Mouse (Mus musculus) forebrain, postnatal 0 days (tissue): ENCODE measurements at regions not wholly inside any gene's neighbourhood (a gene's known extent, or its start where the extent isn't known, plus 50 kb on each side); places are given as distances from the start of the nearest gene placed in this dataset.
"Not testable (repeated sequence)": the region's sequence is repeated elsewhere in the genome, so short reads cannot be mapped to it uniquely, and the experiment has no call there.

Source experiments
- ATAC-seq: fragments of 200-750 bp; cut with Nextera tagmentation; 2 replicates; pipeline ENCODE4 v1.8.0; 2017; ENCODE audit warnings: mild to moderate bottlenecking, moderate library complexity
- DNase-seq: peaks from one replicate; pipeline ENCODE4 v3.0.0-alpha.2; 2015
- H3K27ac ChIP-seq: fragments of 300-500 bp; sonication (generic); 2 replicates; pipeline ENCODE4 v1.5.1; 2014; ENCODE audit warnings: low read depth, mild to moderate bottlenecking, antibody characterized with exemption, low read length, moderate library complexity, mixed read lengths
- H3K27me3 ChIP-seq: fragments of 300-500 bp; sonication (generic); 2 replicates; pipeline ENCODE4 v1.6.1; 2014; ENCODE audit warnings: mild to moderate bottlenecking, low read length, mixed read lengths; ENCODE audit not compliant: insufficient read depth
- H3K36me3 ChIP-seq: fragments of 300-500 bp; sonication (generic); 2 replicates; pipeline ENCODE4 v1.6.1; 2014; ENCODE audit warnings: mild to moderate bottlenecking, moderate library complexity; ENCODE audit not compliant: insufficient read depth
- H3K4me1 ChIP-seq: fragments of 300-500 bp; sonication (generic); 2 replicates; pipeline ENCODE4 v1.6.1; 2014; ENCODE audit warnings: antibody characterized with exemption; ENCODE audit not compliant: insufficient read depth
- H3K4me2 ChIP-seq: fragments of 300-500 bp; sonication (generic); 2 replicates; pipeline ENCODE4 v1.6.1; 2014; ENCODE audit warnings: low read depth, mild to moderate bottlenecking, moderate library complexity
- H3K4me3 ChIP-seq: fragments of 300-500 bp; sonication (generic); 2 replicates; pipeline ENCODE4 v1.5.1; 2014; ENCODE audit warnings: low read depth, low read length, mixed read lengths
- H3K9ac ChIP-seq: fragments of 300-500 bp; sonication (generic); 2 replicates; pipeline ENCODE4 v1.6.1; 2014; ENCODE audit warnings: mild to moderate bottlenecking
- H3K9me3 ChIP-seq: fragments of 300-500 bp; sonication (generic); 2 replicates; pipeline ENCODE4 v1.6.1; 2016; ENCODE audit warnings: low read length
- CTCF ChIP-seq: sonication (generic); IDR thresholded peaks from 2 replicates; pipeline ENCODE4 v1.5.1; 2016; ENCODE audit warnings: antibody characterized with exemption, control low read depth, low read depth
- WGBS: fragments of 180-500 bp; shearing (Covaris S2); extraction: QIAGEN DNeasy Blood & Tissue Kit; methylation state at CpG from one replicate; pipeline ENCODE4 v1.1.7; 2014; 5-methylcytosine and 5-hydroxymethylcytosine counted together

DNA sequence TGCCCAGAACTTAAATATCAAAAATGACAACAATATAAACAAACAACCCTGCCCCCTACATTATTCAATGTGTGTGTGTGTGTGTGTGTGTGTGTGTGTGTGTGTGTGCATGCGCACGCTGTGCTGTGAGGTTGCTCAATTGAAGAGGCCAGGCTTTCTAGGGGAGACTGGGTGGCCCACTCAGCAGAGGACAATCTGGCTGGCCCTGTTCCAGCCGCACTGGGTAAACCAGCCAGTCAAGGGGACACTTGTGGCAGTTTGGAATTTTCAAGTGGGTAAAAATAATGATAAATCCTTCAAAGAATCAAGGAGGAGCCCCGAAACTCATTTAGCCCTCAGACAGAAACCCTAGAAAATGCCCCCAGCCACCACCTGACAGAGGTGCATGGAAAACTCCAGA, 128.5 kb downstream of the Gm5426 start:
- Histone ChIP-seq H3K27me3 (no peaks in the 10 kb centered on the region), H3K4me2 (no peak overlapping the region), H3K36me3 (no peaks in the 10 kb centered on the region), H3K4me3 (no peak overlapping the region), H3K9ac (no peak overlapping the region), H3K4me1 (peaks cover 7% of the 10 kb centered on the region; the same call in 1 of the 2 replicates), H3K27ac (no peak overlapping the region), H3K9me3 (no peaks in the 10 kb centered on the region)
- 50% methylated on average over 4 of the region's 4 CpGs for WGBS
- no peak for TF ChIP-seq CTCF
- no peak for DNase-seq
- ATAC-seq: no peak

DNA sequence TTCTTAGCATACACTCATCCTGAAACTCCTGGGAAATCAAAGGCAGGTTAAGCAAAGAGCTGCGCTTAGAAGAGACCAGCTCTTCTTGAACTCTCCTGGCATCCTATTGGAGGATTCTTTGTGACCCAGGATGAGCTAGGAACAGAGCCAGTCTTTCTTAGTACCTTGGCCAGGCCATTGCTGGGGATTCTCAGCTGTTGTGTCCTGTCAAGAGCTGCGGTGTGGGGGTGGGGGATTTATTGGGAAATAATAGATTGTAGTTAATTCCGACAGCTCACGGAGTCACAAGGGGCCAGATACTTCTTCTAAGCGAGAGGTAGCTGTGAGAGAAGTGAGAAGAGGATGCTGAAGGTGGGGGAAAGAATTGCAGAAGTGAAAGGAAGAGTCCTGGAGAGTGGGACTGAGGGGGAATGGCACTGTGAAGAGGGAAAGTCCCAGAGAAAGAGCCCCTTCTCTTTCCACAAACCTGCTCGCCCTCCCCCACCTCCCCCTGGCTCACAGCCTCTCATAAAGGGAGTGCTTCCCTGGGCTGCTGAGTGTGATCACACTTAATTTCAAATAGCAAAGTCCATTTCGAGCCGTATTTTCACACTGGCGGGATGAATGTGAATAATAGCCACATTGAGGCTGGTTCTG, 129.8 kb downstream of the Gm5426 start:
- Histone ChIP-seq H3K27me3 (no peaks in the 10 kb centered on the region), H3K4me3 (no peak overlapping the region), H3K36me3 (no peaks in the 10 kb centered on the region), H3K4me2 (no peak overlapping the region), H3K27ac (no peak overlapping the region), H3K9me3 (no peaks in the 10 kb centered on the region), H3K4me1 (peaks cover 7% of the 10 kb centered on the region; the same call in 1 of the 2 replicates), H3K9ac (no peak overlapping the region)
- TF ChIP-seq CTCF: no peak
- no peak for ATAC-seq
- DNase-seq: no peak
- WGBS: 64% methylated on average over 9 of the region's 9 CpGs

- peaks cover 7% of the 10 kb centered on the region; the same call in 1 of the 2 replicates for H3K4me1 ChIP-seq
- H3K27me3 ChIP-seq: no peaks in the 10 kb centered on the region
- no peak for TF ChIP-seq CTCF
- no peaks in the 10 kb centered on the region for H3K36me3 ChIP-seq
- DNase-seq (no peak), ATAC-seq (no peak)
- no peaks in the 10 kb centered on the region for H3K9me3 ChIP-seq
- 89% methylated on average over 4 of the region's 4 CpGs for WGBS
- H3K9ac ChIP-seq: no peak overlapping the region
- no peak overlapping the region for H3K4me3 ChIP-seq
- no peak overlapping the region for H3K4me2 ChIP-seq
- H3K27ac ChIP-seq: no peak overlapping the region
These were observed 131.2 kb downstream of the Gm5426 start for GRCm38 (mm10) chr10:96267603-96268002.

- H3K9ac ChIP-seq: no peak overlapping the region
These were observed 137.4 kb downstream of the Gm5426 start for GRCm38 (mm10) chr10:96273607-96274365.

GRCm38 (mm10) chr10:96280149-96280548, 143.7 kb downstream of the Gm5426 start:
- 91% methylated on average over 6 of the region's 6 CpGs for WGBS
- H3K27me3 ChIP-seq: no peaks in the 10 kb centered on the region
- TF ChIP-seq CTCF: no peak
- ATAC-seq (no peak), DNase-seq (no peak)
- no peak overlapping the region for H3K4me2 ChIP-seq
- H3K9ac ChIP-seq: no peak overlapping the region
- H3K27ac ChIP-seq: no peak overlapping the region
- no peaks in the 10 kb centered on the region for H3K9me3 ChIP-seq
- H3K36me3 ChIP-seq: no peaks in the 10 kb centered on the region
- H3K4me3 ChIP-seq: no peak overlapping the region
- H3K4me1 ChIP-seq: no peaks in the 10 kb centered on the region

More at GRCm38 (mm10) chr10:96273607-96274365, 137.4 kb downstream of the Gm5426 start:
- Histone ChIP-seq H3K27me3 (no peaks in the 10 kb centered on the region), H3K4me3 (no peak overlapping the region), H3K9me3 (no peaks in the 10 kb centered on the region), H3K27ac (no peak overlapping the region), H3K36me3 (no peaks in the 10 kb centered on the region), H3K4me2 (no peak overlapping the region), H3K4me1 (no peaks in the 10 kb centered on the region)
- no peak for TF ChIP-seq CTCF
- DNase-seq (no peak), ATAC-seq (no peak)
- WGBS: 90% methylated on average over 7 of the region's 7 CpGs

GRCm38 (mm10) chr10:96285407-96286093, 149.1 kb downstream of the Gm5426 start:
- H3K36me3 ChIP-seq: no peaks in the 10 kb centered on the region
- no peak overlapping the region for H3K9ac ChIP-seq
- no peaks in the 10 kb centered on the region for H3K27me3 ChIP-seq
- no peak for DNase-seq
- H3K4me2 ChIP-seq: no peak overlapping the region
- H3K27ac ChIP-seq: no peak overlapping the region
- TF ChIP-seq CTCF: no peak
- WGBS: 35% methylated on average over 10 of the region's 10 CpGs
- H3K9me3 ChIP-seq: no peaks in the 10 kb centered on the region
- H3K4me1 ChIP-seq: no peaks in the 10 kb centered on the region
- H3K4me3 ChIP-seq: no peak overlapping the region
- ATAC-seq: no peak

DNA sequence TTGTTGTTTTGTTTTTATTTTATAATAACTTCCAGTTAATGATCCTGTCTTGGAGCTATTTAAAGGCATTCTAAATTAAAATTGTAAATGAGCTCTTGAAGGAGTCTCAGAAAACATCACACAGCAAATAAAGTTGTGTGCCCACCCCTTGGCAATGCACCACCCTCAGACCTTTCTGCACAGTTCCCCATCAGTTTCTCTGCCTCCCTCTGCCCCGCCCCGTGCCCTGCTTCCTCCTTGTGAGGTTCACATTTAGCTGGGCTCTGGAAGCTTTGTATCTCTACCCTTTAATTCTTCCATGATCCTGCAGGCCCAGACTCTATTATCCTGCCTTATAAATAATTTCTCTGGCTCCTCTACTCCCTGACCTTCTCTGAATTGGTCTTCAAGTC, 149.7 kb downstream of the Gm5426 start:
- no peaks in the 10 kb centered on the region for H3K9me3 ChIP-seq
- no peaks in the 10 kb centered on the region for H3K36me3 ChIP-seq
- TF ChIP-seq CTCF: no peak
- ATAC-seq (no peak), DNase-seq (no peak)
- H3K9ac ChIP-seq: no peak overlapping the region
- no peaks in the 10 kb centered on the region for H3K4me1 ChIP-seq
- H3K27me3 ChIP-seq: no peaks in the 10 kb centered on the region
- no peak overlapping the region for H3K27ac ChIP-seq
- no peak overlapping the region for H3K4me3 ChIP-seq
- WGBS: 30% methylated on average over 2 of the region's 2 CpGs
- no peak overlapping the region for H3K4me2 ChIP-seq

DNA sequence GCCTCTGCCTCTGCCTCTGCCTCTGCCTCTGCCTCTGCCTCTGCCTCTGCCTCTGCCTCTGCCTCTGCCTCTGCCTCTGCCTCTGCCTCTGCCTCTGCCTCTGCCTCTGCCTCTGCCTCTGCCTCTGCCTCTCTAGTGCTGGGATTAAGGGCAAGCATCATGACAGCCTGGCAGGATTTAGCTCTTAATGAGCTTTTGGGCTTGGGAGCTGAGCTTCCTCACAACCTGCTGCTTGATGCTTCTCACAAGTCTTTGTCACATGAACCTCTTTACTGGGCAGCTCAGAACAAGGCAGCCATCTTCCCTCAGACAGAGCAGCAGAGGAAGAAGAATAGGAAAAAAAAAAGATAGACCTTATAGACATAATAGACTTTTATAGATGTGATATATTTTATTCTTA, 152.6 kb downstream of the Gm5426 start:
- H3K4me3 ChIP-seq, ATAC-seq, H3K9me3 ChIP-seq, H3K4me2 ChIP-seq, H3K36me3 ChIP-seq, H3K4me1 ChIP-seq, H3K9ac ChIP-seq, H3K27ac ChIP-seq, DNase-seq, H3K27me3 ChIP-seq: not testable (repeated sequence)
